Mouse (Mus musculus) liver, embryonic 13.5 days (tissue): Measurements from ENCODE around the gene Pdk4. TPM values are rescaled to one million over a fixed set of nuclear protein-coding genes. Genes with fewer than 3 reads are reported as not detected.

Source experiments
- ATAC-seq: fragments of 200-750 bp; cut with Nextera tagmentation; 2 replicates; pipeline ENCODE4 v1.8.0; 2017; ENCODE audit warnings: low read depth, mild to moderate bottlenecking, moderate number of reproducible peaks, moderate library complexity
- DNase-seq: peaks from one replicate; pipeline ENCODE4 v3.0.0; 2022
- H3K27ac ChIP-seq: fragments of 300-500 bp; sonication (generic); 2 replicates; pipeline ENCODE4 v1.5.1; 2015; ENCODE audit warnings: moderate library complexity, mild to moderate bottlenecking, inconsistent platforms
- H3K27me3 ChIP-seq: fragments of 300-500 bp; sonication (generic); 2 replicates; pipeline ENCODE4 v1.6.1; 2015; ENCODE audit warnings: mild to moderate bottlenecking, inconsistent platforms
- H3K36me3 ChIP-seq: fragments of 300-500 bp; sonication (generic); 2 replicates; pipeline ENCODE4 v1.6.1; 2015; ENCODE audit warnings: mild to moderate bottlenecking, inconsistent platforms
- H3K4me1 ChIP-seq: fragments of 300-500 bp; sonication (generic); replicated peaks from 2 replicates; pipeline ENCODE4 v1.6.1; 2015; ENCODE audit warnings: inconsistent platforms
- H3K4me2 ChIP-seq: fragments of 300-500 bp; sonication (generic); 2 replicates; pipeline ENCODE4 v1.6.1; 2015; ENCODE audit warnings: inconsistent platforms, mild to moderate bottlenecking, moderate library complexity
- H3K4me3 ChIP-seq: fragments of 300-500 bp; sonication (generic); replicated peaks from 2 replicates; pipeline ENCODE4 v1.5.1; 2015; ENCODE audit warnings: mild to moderate bottlenecking, inconsistent platforms
- H3K9ac ChIP-seq: fragments of 300-500 bp; sonication (generic); 2 replicates; pipeline ENCODE4 v1.6.1; 2015; ENCODE audit warnings: mild to moderate bottlenecking, inconsistent platforms
- H3K9me3 ChIP-seq: fragments of 300-500 bp; sonication (generic); replicated peaks from 2 replicates; pipeline ENCODE4 v1.6.1; 2016; ENCODE audit warnings: inconsistent platforms
- WGBS: fragments of 180-500 bp; shearing (Covaris S2); methylation state at CpG from one replicate; pipeline ENCODE4 v1.1.7; 2015; ENCODE audit not compliant: insufficient replicate concordance; 5-methylcytosine and 5-hydroxymethylcytosine counted together
- polyA plus RNA-seq: library from polyadenylated mRNA; unstranded; fragments of >200 nt; fragmentation: Nextera tagmentation; extraction: Ambion mirVana; gene quantifications from 2 replicates; pipeline ENCODE4 v1.2.1, GENCODE M21; 2015

Pdk4 gene
- 1.2 and 1.4 TPM in 2 replicates for polyA plus RNA-seq

- 0 out of 2 replicates have a peak, but pooled peaks cover 5% of the 10 kb centered on the region for H3K4me1 ChIP-seq
- no peaks in the 10 kb centered on the region for H3K9me3 ChIP-seq
- H3K9ac ChIP-seq = peak within 1 kb of the TSS; percentile 45; the same call in 1 of the 2 replicates
- ATAC-seq (peak; percentile 85), DNase-seq (no peak)
- no peaks in the 10 kb centered on the region for H3K36me3 ChIP-seq
- H3K27me3 ChIP-seq = peaks cover 9% of the 10 kb centered on the region
- WGBS = 3% methylated on average over 43 of the region's 43 CpGs
- H3K4me2 ChIP-seq = peak within 1 kb of the TSS; percentile 65
- H3K27ac ChIP-seq = no peak within 1 kb of the TSS
- H3K4me3 ChIP-seq = peak within 1 kb of the TSS; percentile 53
Measured at GRCm38 (mm10) chr6:5495961-5496853, at the start of gene Pdk4. Gene Pdk4, minus strand, starts transcription at chr6:5496309.

DNA sequence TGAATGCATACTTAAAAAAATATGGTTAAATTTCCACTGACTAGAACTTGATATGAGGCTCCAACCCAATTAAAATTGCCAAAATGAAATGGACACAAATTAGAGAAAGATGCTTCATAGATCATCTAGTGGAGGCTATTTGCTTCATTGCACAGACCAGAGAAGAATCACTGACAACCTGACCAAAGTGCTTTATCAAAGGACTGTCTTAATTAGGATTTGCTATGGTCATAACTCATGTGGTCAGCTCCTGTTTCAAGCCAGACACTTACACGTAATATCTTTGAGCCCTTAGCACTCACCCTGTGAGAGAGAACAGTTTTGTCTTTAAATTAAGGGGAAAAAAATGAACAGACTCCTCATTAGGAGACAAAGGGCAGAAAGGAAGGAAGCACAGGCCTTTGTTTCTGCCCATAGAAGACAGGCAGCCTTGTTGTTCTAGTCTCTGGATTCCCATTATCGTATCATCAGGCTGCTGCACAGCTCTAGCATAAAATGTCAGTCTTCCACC lies 41.8 kb upstream of the Pdk4 start:
- ATAC-seq = no peak
- no peak overlapping the region for H3K9ac ChIP-seq
- no peaks in the 10 kb centered on the region for H3K4me1 ChIP-seq
- H3K4me3 ChIP-seq = no peak overlapping the region
- H3K9me3 ChIP-seq = no peaks in the 10 kb centered on the region
- no peaks in the 10 kb centered on the region for H3K36me3 ChIP-seq
- 59% methylated on average over 2 of the region's 2 CpGs for WGBS
- DNase-seq = no peak
- H3K27me3 ChIP-seq = no peaks in the 10 kb centered on the region
- no peak overlapping the region for H3K4me2 ChIP-seq
- no peak overlapping the region for H3K27ac ChIP-seq

GRCm38 (mm10) chr6:5535754-5536153 lies 39.6 kb upstream of the Pdk4 start:
- no peak for ATAC-seq
- Histone ChIP-seq H3K36me3 (no peaks in the 10 kb centered on the region), H3K9ac (no peak overlapping the region), H3K4me3 (no peak overlapping the region), H3K27me3 (no peaks in the 10 kb centered on the region), H3K27ac (no peak overlapping the region), H3K9me3 (no peaks in the 10 kb centered on the region), H3K4me2 (no peak overlapping the region), H3K4me1 (no peaks in the 10 kb centered on the region)
- no peak for DNase-seq

DNA sequence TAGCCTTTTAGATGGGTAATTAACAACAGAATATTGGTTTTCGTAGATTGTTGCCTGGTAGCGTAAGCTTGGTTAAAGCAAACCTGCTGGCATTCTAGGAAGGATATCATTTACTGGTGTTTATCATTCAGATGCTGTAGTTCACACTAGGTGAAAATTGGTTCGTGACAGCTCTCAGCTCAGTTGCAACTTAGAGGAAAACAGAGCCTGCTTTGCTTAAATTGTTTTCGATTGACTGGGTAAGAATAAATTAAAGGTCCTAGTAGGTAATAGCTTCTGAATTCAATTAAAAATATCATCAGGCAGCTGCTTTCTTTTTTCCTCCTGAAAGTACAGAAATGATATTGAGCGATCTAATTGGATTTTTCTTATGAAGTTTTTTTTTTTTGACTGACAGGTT lies 21.0 kb upstream of the Pdk4 start:
- Histone ChIP-seq H3K27ac (no peak overlapping the region), H3K9ac (no peak overlapping the region)
- WGBS = 63% methylated on average over 5 of the region's 5 CpGs

GRCm38 (mm10) chr6:5509757-5510156 lies 13.6 kb upstream of the Pdk4 start:
- Histone ChIP-seq H3K4me2 (0 out of 2 replicates have a peak overlapping the region, but pooled peaks have one; percentile 2), H3K27me3 (no peaks in the 10 kb centered on the region), H3K9ac (no peak overlapping the region), H3K27ac (peak overlapping the region; percentile 39; the same call in 1 of the 2 replicates), H3K36me3 (no peaks in the 10 kb centered on the region), H3K9me3 (no peaks in the 10 kb centered on the region), H3K4me1 (peaks cover 10% of the 10 kb centered on the region; the same call in 1 of the 2 replicates), H3K4me3 (no peak overlapping the region)
- ATAC-seq = peak; percentile 78
- whole genome bisulfite sequencing = 14% methylated on average over 5 of the region's 5 CpGs
- no peak for DNase-seq

More for the DNA sequence above, 21.0 kb upstream of the Pdk4 start:
- Histone ChIP-seq H3K9me3 (no peaks in the 10 kb centered on the region), H3K36me3 (no peaks in the 10 kb centered on the region), H3K4me3 (no peak overlapping the region), H3K4me2 (no peak overlapping the region), H3K27me3 (no peaks in the 10 kb centered on the region), H3K4me1 (no peaks in the 10 kb centered on the region)
- DNase-seq (no peak), ATAC-seq (no peak)

GRCm38 (mm10) chr6:5509303-5509702 lies 13.2 kb upstream of the Pdk4 start:
- Histone ChIP-seq H3K36me3 (no peaks in the 10 kb centered on the region), H3K9me3 (no peaks in the 10 kb centered on the region), H3K9ac (no peak overlapping the region), H3K4me3 (no peak overlapping the region), H3K4me2 (0 out of 2 replicates have a peak overlapping the region, but pooled peaks have one; percentile 2), H3K4me1 (peaks cover 10% of the 10 kb centered on the region; the same call in 1 of the 2 replicates), H3K27ac (no peak overlapping the region; the same call in 1 of the 2 replicates), H3K27me3 (no peaks in the 10 kb centered on the region)
- 25% methylated on average over 5 of the region's 5 CpGs for WGBS
- DNase-seq = no peak
- no peak for ATAC-seq

DNA sequence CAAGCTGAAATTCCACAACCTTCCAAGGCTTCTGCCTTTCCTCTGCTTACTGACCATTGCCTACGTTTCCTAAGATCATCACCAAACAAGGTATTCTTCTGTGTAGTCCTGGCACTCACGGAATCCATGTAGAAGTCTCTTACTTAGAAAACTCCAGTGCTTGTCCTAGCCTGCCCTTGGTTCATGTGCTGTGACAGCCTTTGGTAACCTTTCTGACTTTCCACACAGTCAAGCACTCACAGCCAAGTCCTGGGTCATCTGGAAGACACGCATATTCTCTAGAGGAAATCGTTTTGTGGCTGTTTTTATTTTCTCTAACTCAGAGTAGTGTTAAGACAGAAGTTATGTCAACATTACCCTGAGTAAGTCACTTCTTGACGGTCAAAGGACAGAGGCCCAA lies 11.7 kb upstream of the Pdk4 start:
- no peak overlapping the region for H3K9ac ChIP-seq
- no peak for ATAC-seq
- no peaks in the 10 kb centered on the region for H3K9me3 ChIP-seq
- H3K27me3 ChIP-seq = no peaks in the 10 kb centered on the region
- WGBS = 56% methylated on average over 5 of the region's 5 CpGs
- no peak for DNase-seq
- H3K36me3 ChIP-seq = no peaks in the 10 kb centered on the region
- no peak overlapping the region for H3K27ac ChIP-seq
- H3K4me3 ChIP-seq = no peak overlapping the region
- no peak overlapping the region for H3K4me2 ChIP-seq
- peaks cover 10% of the 10 kb centered on the region; the same call in 1 of the 2 replicates for H3K4me1 ChIP-seq

DNA sequence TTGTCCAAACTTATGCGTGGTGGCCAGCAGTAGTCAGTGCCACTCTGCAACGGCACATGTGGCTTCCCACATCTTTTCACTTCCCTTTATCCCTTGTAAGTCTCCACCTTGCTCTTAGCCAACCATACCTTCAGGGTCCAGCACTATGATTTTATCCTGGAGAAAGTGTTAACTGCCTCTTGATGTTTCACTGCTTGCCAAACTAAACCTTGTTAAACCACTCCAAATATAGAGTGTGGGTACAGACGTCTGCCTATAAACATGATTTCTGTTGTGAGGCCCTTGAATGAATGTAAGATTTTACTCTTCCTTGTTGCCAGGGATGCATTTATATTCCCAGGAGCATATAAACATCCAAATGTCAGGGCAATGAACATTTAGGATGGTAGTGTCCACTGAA lies 10.2 kb upstream of the Pdk4 start:
- 67% methylated on average over 3 of the region's 3 CpGs for WGBS
- Histone ChIP-seq H3K9me3 (no peaks in the 10 kb centered on the region), H3K27ac (no peak overlapping the region), H3K36me3 (no peaks in the 10 kb centered on the region), H3K4me3 (no peak overlapping the region), H3K9ac (no peak overlapping the region), H3K27me3 (no peaks in the 10 kb centered on the region), H3K4me2 (no peak overlapping the region), H3K4me1 (peaks cover 10% of the 10 kb centered on the region; the same call in 1 of the 2 replicates)
- DNase-seq (no peak), ATAC-seq (no peak)

GRCm38 (mm10) chr6:5502810-5503209 lies 6.7 kb upstream of the Pdk4 start:
- Histone ChIP-seq H3K9me3 (no peaks in the 10 kb centered on the region), H3K9ac (no peak overlapping the region), H3K27ac (no peak overlapping the region), H3K27me3 (no peaks in the 10 kb centered on the region), H3K4me3 (no peak overlapping the region), H3K4me1 (no peaks in the 10 kb centered on the region), H3K36me3 (no peaks in the 10 kb centered on the region), H3K4me2 (no peak overlapping the region)
- no peak for ATAC-seq
- no peak for DNase-seq
- WGBS = 44% methylated on average over 1 of the region's 1 CpGs

- 69% methylated on average over 10 of the region's 10 CpGs for WGBS
- no peaks in the 10 kb centered on the region for H3K4me1 ChIP-seq
- no peak overlapping the region for H3K4me3 ChIP-seq
- 0 out of 2 replicates have a peak, but pooled peaks cover under 1% of the 10 kb centered on the region for H3K27me3 ChIP-seq
- no peak overlapping the region for H3K27ac ChIP-seq
- H3K4me2 ChIP-seq = no peak overlapping the region
- ATAC-seq = no peak
- no peak overlapping the region for H3K9ac ChIP-seq
- no peaks in the 10 kb centered on the region for H3K9me3 ChIP-seq
- no peak for DNase-seq
- H3K36me3 ChIP-seq = no peaks in the 10 kb centered on the region
Measured at GRCm38 (mm10) chr6:5501551-5501950, 5.4 kb upstream of the Pdk4 start.

DNA sequence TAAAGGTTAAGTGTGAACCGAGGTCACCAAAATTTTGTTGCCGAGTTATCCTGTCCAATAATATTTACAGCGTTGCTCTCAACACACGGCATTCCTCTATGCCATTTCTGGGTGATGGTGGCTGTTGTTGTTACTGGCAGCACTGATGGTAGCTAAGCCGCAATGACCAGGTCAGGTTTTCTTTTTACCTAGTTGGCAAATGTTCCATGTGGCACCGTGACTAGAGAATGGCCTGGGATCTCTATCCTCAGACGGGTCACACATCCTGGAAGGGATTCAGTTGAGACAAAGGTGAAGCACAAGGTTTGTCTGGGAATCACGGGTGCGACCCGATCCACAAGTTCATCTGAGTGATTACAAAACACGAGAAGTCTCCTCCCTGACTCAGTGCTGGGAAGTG lies 2.6 kb upstream of the Pdk4 start:
- Histone ChIP-seq H3K4me1 (0 out of 2 replicates have a peak, but pooled peaks cover 5% of the 10 kb centered on the region), H3K36me3 (no peaks in the 10 kb centered on the region), H3K9me3 (no peaks in the 10 kb centered on the region), H3K4me2 (no peak overlapping the region), H3K27ac (no peak overlapping the region), H3K4me3 (no peak overlapping the region), H3K9ac (no peak overlapping the region), H3K27me3 (peaks cover 9% of the 10 kb centered on the region)
- WGBS = 74% methylated on average over 11 of the region's 11 CpGs
- no peak for DNase-seq
- no peak for ATAC-seq
